Mouse (Mus musculus): Measurements from ENCODE around the gene Gm17174. TPM values are rescaled to one million over a fixed set of nuclear protein-coding genes. Genes with fewer than 3 reads are reported as not detected.
"Not testable (repeated sequence)": the region's sequence is repeated elsewhere in the genome, so short reads cannot be mapped to it uniquely, and the experiment has no call there.

Gm17174 gene
- not detected in 2 replicates for polyA plus RNA-seq (2014; fragmentation: Nextera tagmentation; extraction: Ambion mirVana)

DNA sequence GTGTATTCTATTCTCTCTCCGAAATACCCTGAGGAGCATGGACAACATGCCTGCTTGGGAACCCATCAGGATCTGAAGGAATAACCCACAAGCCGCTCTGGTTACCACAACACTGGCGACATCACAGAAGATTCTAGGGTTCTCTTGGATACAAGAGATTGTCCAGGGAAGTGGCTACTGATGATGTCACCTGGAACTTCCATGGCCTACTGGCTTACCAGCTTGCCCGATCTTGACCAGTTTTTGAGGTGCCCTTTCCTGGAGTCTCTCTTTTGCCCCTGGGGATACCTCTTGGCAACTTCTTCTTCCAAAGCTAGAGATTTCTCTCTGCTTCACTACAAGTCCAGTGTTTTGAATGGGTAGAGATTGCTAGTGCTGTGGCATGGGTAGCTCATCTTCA, at the start of gene Gm17174:
Gene Gm17174, minus strand, starts transcription at position 101 of the 400 bp plus-strand sequence.
- ATAC-seq (ENCODE audit: insufficient number of reproducible peaks, low FRiP score, low TSS enrichment, low read depth), result not testable (repeated sequence)
- 93% methylated on average over 4 of the region's 4 CpGs for WGBS

DNA sequence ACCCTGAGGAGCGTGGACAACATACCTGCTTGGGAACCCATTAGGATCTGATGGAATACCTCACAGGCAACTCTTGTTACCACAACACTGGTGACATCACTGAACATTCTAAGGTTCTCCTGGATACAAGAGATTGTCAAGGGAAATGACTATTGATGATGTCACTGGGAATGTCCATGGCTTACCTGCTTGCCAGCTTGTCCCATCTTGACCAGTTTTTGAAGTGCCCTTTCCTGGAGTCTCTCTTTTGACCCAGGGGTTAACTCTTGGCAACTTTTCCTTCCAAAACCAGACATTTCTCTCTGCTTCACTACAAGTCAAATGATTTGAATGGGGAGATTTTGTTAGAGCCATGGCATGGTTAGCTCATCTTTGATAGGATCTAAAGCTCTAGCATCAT, 43.6 kb upstream of the Gm17174 start, which contains the start of gene Gm4181:
Gene Gm4181, minus strand, starts transcription at position 101 of the 400 bp plus-strand sequence.
- ATAC-seq (ENCODE audit: insufficient number of reproducible peaks, low FRiP score, low TSS enrichment, low read depth), result not testable (repeated sequence)
- 64% methylated on average over 1 of the region's 1 CpGs for WGBS

More for the DNA sequence above, at the start of gene Gm17174:
- H3K27me3 ChIP-seq (ENCODE audit: control insufficient read depth, insufficient read depth, low read length); H3K4me3 ChIP-seq (ENCODE audit: low read depth, low read length); H3K9ac ChIP-seq (ENCODE audit: low read length); H3K27ac ChIP-seq (replicated peaks; ENCODE audit: low read depth, low read length); H3K36me3 ChIP-seq (ENCODE audit: control insufficient read depth, insufficient read depth, low read length); H3K4me1 ChIP-seq (ENCODE audit: control insufficient read depth, insufficient read depth, low read length); H3K4me2 ChIP-seq (ENCODE audit: low read depth, severe bottlenecking); H3K9me3 ChIP-seq (ENCODE audit: control insufficient read depth, low read length); DNase-seq (ENCODE audit: low spot score): not testable (repeated sequence)

DNA sequence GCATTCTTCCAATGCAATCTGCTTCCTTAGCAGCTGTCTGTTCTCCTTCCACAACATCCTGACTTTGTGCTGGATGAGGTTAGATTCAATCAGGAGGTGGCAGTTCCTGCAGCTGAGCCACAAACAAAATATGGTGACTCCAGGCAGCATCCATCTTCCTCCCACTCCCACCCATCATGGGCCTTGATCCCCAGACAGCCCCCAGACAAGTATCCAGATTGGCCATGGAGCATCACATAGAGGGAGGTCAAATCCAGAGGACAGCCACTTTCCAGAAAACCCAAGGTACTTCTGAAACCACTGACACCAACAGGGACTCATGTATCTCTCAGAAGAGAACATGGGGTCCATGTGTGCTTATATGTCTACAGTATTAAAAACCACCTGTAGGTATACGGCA, 40.5 kb upstream of the Gm17174 start:
- H3K27me3 ChIP-seq (ENCODE audit: control insufficient read depth, insufficient read depth, low read length); ATAC-seq (ENCODE audit: insufficient number of reproducible peaks, low FRiP score, low TSS enrichment, low read depth): not testable (repeated sequence)

More for the DNA sequence above, 43.6 kb upstream of the Gm17174 start, which contains the start of gene Gm4181:
- H3K36me3 ChIP-seq (ENCODE audit: control insufficient read depth, insufficient read depth, low read length); DNase-seq (ENCODE audit: low spot score); H3K9me3 ChIP-seq (ENCODE audit: control insufficient read depth, low read length); H3K9ac ChIP-seq (ENCODE audit: low read length); H3K27me3 ChIP-seq (ENCODE audit: control insufficient read depth, insufficient read depth, low read length); H3K4me3 ChIP-seq (ENCODE audit: low read depth, low read length); H3K4me1 ChIP-seq (ENCODE audit: control insufficient read depth, insufficient read depth, low read length); H3K27ac ChIP-seq (replicated peaks; ENCODE audit: low read depth, low read length); H3K4me2 ChIP-seq (ENCODE audit: low read depth, severe bottlenecking): not testable (repeated sequence)

DNA sequence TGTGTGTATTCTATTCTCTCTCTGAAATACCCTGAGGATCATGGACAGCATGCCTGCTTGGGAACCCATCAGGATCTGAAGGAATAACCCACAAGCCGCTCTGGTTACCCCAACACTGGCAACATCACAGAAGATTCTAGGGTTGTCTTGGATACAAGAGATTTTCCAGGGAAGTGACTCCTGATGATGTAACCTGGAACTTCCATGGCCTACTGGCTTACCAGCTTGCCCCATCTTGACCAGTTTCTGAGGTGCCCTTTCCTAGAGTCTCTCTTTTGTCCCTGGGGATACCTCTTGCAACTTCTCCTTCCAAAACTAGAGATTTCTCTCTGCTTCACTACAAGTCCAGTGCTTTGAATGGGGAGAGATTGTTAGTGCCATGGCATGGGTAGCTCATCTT, 19.3 kb upstream of the Gm17174 start, which contains the start of gene Gm17078:
Gene Gm17078, minus strand, starts transcription at position 101 of the 400 bp plus-strand sequence.
- no peaks in the 10 kb centered on the region for H3K4me1 ChIP-seq (ENCODE audit: control insufficient read depth, insufficient read depth, low read length)
- WGBS, result 91% methylated on average over 1 of the region's 1 CpGs
- no peak within 1 kb of the TSS for H3K4me2 ChIP-seq (ENCODE audit: low read depth, severe bottlenecking)
- DNase-seq (ENCODE audit: low spot score), result no peak
- no peak within 1 kb of the TSS for H3K27ac ChIP-seq (replicated peaks; ENCODE audit: low read depth, low read length)
- no peaks in the 10 kb centered on the region for H3K9me3 ChIP-seq (ENCODE audit: control insufficient read depth, low read length)
- H3K27me3 ChIP-seq (ENCODE audit: control insufficient read depth, insufficient read depth, low read length), result no peaks in the 10 kb centered on the region
- no peaks in the 10 kb centered on the region for H3K36me3 ChIP-seq (ENCODE audit: control insufficient read depth, insufficient read depth, low read length)
- no peak within 1 kb of the TSS for H3K9ac ChIP-seq (ENCODE audit: low read length)
- H3K4me3 ChIP-seq (ENCODE audit: low read depth, low read length), result no peak within 1 kb of the TSS
- ATAC-seq (ENCODE audit: insufficient number of reproducible peaks, low FRiP score, low TSS enrichment, low read depth), result no peak

More for the DNA sequence above, 40.5 kb upstream of the Gm17174 start:
- not testable (repeated sequence) for DNase-seq (ENCODE audit: low spot score); H3K4me1 ChIP-seq (ENCODE audit: control insufficient read depth, insufficient read depth, low read length); H3K9ac ChIP-seq (ENCODE audit: low read length); H3K27ac ChIP-seq (replicated peaks; ENCODE audit: low read depth, low read length); H3K4me2 ChIP-seq (ENCODE audit: low read depth, severe bottlenecking); H3K4me3 ChIP-seq (ENCODE audit: low read depth, low read length); H3K9me3 ChIP-seq (ENCODE audit: control insufficient read depth, low read length); H3K36me3 ChIP-seq (ENCODE audit: control insufficient read depth, insufficient read depth, low read length)
- 81% methylated on average over 1 of the region's 1 CpGs for WGBS

DNA sequence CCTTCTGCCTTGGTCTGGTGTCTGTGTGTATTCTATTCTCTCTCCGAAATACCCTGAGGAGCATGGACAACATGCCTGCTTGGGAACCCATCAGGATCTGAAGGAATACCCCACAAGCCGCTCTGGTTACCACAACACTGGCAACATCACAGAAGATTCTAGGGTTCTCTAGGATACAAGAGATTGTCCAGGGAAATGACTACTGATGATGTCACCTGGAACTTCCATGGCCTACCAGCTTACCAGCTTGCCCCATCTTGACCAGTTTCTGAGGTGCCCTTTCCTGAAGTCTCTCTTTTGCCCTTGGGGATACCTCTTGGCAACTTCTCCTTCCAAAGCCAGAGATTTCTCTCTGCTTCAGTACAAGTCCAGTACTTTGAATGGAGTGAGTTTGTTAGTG, 18.0 kb downstream of the Gm17174 start, which contains the start of gene Gm17175:
Gene Gm17175, minus strand, starts transcription at position 101 of the 400 bp plus-strand sequence.
- not testable (repeated sequence) for H3K4me1 ChIP-seq (ENCODE audit: control insufficient read depth, insufficient read depth, low read length); H3K9ac ChIP-seq (ENCODE audit: low read length); H3K27ac ChIP-seq (replicated peaks; ENCODE audit: low read depth, low read length); DNase-seq (ENCODE audit: low spot score); H3K36me3 ChIP-seq (ENCODE audit: control insufficient read depth, insufficient read depth, low read length); H3K9me3 ChIP-seq (ENCODE audit: control insufficient read depth, low read length); H3K4me2 ChIP-seq (ENCODE audit: low read depth, severe bottlenecking); ATAC-seq (ENCODE audit: insufficient number of reproducible peaks, low FRiP score, low TSS enrichment, low read depth); H3K4me3 ChIP-seq (ENCODE audit: low read depth, low read length); H3K27me3 ChIP-seq (ENCODE audit: control insufficient read depth, insufficient read depth, low read length)
- 87% methylated on average over 2 of the region's 2 CpGs for WGBS

DNA sequence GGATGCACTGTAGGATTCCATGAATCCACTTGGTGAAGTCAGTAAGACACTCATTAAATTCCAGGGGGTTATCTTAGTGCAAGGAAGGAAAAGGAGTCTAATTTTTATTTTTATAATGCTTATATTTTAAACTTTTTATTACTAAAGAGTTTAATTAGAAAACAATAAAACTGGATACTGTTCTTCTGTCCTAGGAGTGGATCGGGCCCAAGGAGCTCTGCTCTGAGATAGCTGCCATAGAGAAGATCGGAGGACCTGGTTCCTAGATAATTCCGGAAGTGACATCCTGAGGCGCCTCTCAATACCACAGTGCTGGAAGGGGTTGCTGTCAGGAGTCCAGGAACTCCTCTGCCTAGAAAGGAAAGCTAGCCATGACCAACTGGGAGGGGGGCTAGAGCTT, 39.4 kb downstream of the Gm17174 start, which contains the start of gene Gm5622:
Gene Gm5622, plus strand, starts transcription at position 301 of the 400 bp plus-strand sequence.
- Histone ChIP-seq H3K4me1 (ENCODE audit: control insufficient read depth, insufficient read depth, low read length) (no peaks in the 10 kb centered on the region), H3K27me3 (ENCODE audit: control insufficient read depth, insufficient read depth, low read length) (no peaks in the 10 kb centered on the region), H3K9ac (ENCODE audit: low read length) (no peak within 1 kb of the TSS), H3K4me3 (ENCODE audit: low read depth, low read length) (no peak within 1 kb of the TSS), H3K27ac (replicated peaks; ENCODE audit: low read depth, low read length) (no peak within 1 kb of the TSS), H3K9me3 (ENCODE audit: control insufficient read depth, low read length) (no peaks in the 10 kb centered on the region), H3K4me2 (ENCODE audit: low read depth, severe bottlenecking) (no peak within 1 kb of the TSS), H3K36me3 (ENCODE audit: control insufficient read depth, insufficient read depth, low read length) (no peaks in the 10 kb centered on the region)
- no peak for DNase-seq (ENCODE audit: low spot score)
- 85% methylated on average over 4 of the region's 4 CpGs for WGBS
- ATAC-seq (ENCODE audit: insufficient number of reproducible peaks, low FRiP score, low TSS enrichment, low read depth), result no peak

Other genes with a start within 250 kb of the Gm17174 start
- not detected in 2 replicates for gene Gm7247, start 230.4 kb downstream of the Gm17174 start, polyA plus RNA-seq (2014; fragmentation: Nextera tagmentation; extraction: Ambion mirVana)
- gene Vmn2r88, start 181.3 kb downstream of the Gm17174 start, polyA plus RNA-seq (2014; fragmentation: Nextera tagmentation; extraction: Ambion mirVana), result not detected in 2 replicates
- not detected in 2 replicates for gene Vmn2r89, start 140.3 kb downstream of the Gm17174 start, polyA plus RNA-seq (2014; fragmentation: Nextera tagmentation; extraction: Ambion mirVana)
- not detected in 2 replicates for gene Gm5622, start 39.3 kb downstream of the Gm17174 start, polyA plus RNA-seq (2014; fragmentation: Nextera tagmentation; extraction: Ambion mirVana)
- not detected in 2 replicates for gene Gm17175, start 18.1 kb downstream of the Gm17174 start, polyA plus RNA-seq (2014; fragmentation: Nextera tagmentation; extraction: Ambion mirVana)
- not detected in 2 replicates for gene Gm17078, start 19.2 kb upstream of the Gm17174 start, polyA plus RNA-seq (2014; fragmentation: Nextera tagmentation; extraction: Ambion mirVana)
- not detected in 2 replicates for gene Gm4181, start 43.5 kb upstream of the Gm17174 start, polyA plus RNA-seq (2014; fragmentation: Nextera tagmentation; extraction: Ambion mirVana)
- gene Gm17079, start 103.3 kb upstream of the Gm17174 start, polyA plus RNA-seq (2014; fragmentation: Nextera tagmentation; extraction: Ambion mirVana), result not detected in 2 replicates
- not detected in 2 replicates for gene Gm5800, start 125.0 kb upstream of the Gm17174 start, polyA plus RNA-seq (2014; fragmentation: Nextera tagmentation; extraction: Ambion mirVana)
- gene Ang4, start 181.5 kb upstream of the Gm17174 start, polyA plus RNA-seq (2014; fragmentation: Nextera tagmentation; extraction: Ambion mirVana), result not detected in 2 replicates
- gene AY358078, start 207.9 kb upstream of the Gm17174 start, polyA plus RNA-seq (2014; fragmentation: Nextera tagmentation; extraction: Ambion mirVana), result not detected in 2 replicates